Mouse (Mus musculus) left cerebral cortex, adult 11 months (tissue): ENCODE measurements around the gene Magea8.
"Not testable (repeated sequence)": the region's sequence is repeated elsewhere in the genome, so short reads cannot be mapped to it uniquely, and the experiment has no call there.

Experiments used
- DNase-seq: peaks from one replicate; pipeline ENCODE4 v3.0.0; 2022; ENCODE audit warnings: low spot score

Gene Magea8

GRCm38 (mm10) chrX:154995750-154996149 lies at the start of gene Magea8:
Gene Magea8, minus strand, starts transcription at chrX:154995850.
- DNase-seq, result not testable (repeated sequence)

- DNase-seq, result not testable (repeated sequence)
Measured at GRCm38 (mm10) chrX:154949405-154949804, 46.2 kb downstream of the Magea8 start, which contains the start of gene Magea3. Gene Magea3, minus strand, starts transcription at chrX:154949505.

- DNase-seq, result not testable (repeated sequence)
Measured at GRCm38 (mm10) chrX:154935887-154936286, 59.8 kb downstream of the Magea8 start, which contains the start of gene Magea6. Gene Magea6, minus strand, starts transcription at chrX:154935987.
